22 mouse cellular contexts compared by ENCODE assay signal in genomic region chr10:43707011-43707410, GRCm38 (mm10).
DNase-seq lines count a peak whose midpoint lies in the region; ATAC-seq and TF ChIP-seq lines count a peak whose summit lies in the region.
"Had no signal": no experiment of that assay in that cellular context is flagged by ENCODE, and none has a peak within 500 bp of the region (broad histone marks: within the 10 kb centered on the region; RNA-seq: fewer than 3 reads in every experiment).

No protein-coding gene starts in this region.

- peak overlapping the region; percentile 56; the same call in 1 of the 2 replicates for H3K27ac ChIP-seq in kidney, embryonic 15.5 days
- H3K27ac ChIP-seq in spleen, adult 2 months (ENCODE audit: insufficient read depth, low read length), result peak overlapping the region; percentile 48
- H3K27ac ChIP-seq in limb, embryonic 10.5 days, result peak overlapping the region; percentile 44; the same call in 1 of the 2 replicates
- H3K27ac ChIP-seq: embryonic facial prominence, embryonic 12.5 days; embryonic facial prominence, embryonic 15.5 days; hindbrain, embryonic 12.5 days had no signal

- no peak for TF ChIP-seq CTCF in spleen, adult 2 months (IDR thresholded peaks at IDR 0.05; ENCODE audit: extremely low read depth, insufficient read depth, insufficient read length, insufficient replicate concordance)

- no peak overlapping the region for H3K4me2 ChIP-seq in kidney, embryonic 15.5 days
- H3K4me2 ChIP-seq: embryonic facial prominence, embryonic 12.5 days; embryonic facial prominence, embryonic 15.5 days; heart, embryonic 11.5 days; hindbrain, embryonic 12.5 days had no signal

- H3K27me3 ChIP-seq in kidney, embryonic 15.5 days, result no peaks in the 10 kb centered on the region
- no peaks in the 10 kb centered on the region for H3K27me3 ChIP-seq in spleen, adult 2 months (ENCODE audit: control insufficient read depth, insufficient read depth, low read length)
- no peaks in the 10 kb centered on the region for H3K27me3 ChIP-seq in limb, embryonic 10.5 days (ENCODE audit: low read depth, poor library complexity, severe bottlenecking)

- ATAC-seq in kidney, embryonic 15.5 days (replicated peaks; ENCODE audit: low FRiP score), result no peak
- ATAC-seq: forebrain, embryonic 14.5 days; forebrain, postnatal 0 days; hindbrain, embryonic 16.5 days had no signal

- no peak overlapping the region for H3K4me3 ChIP-seq in kidney, embryonic 15.5 days (replicated peaks)
- no peak overlapping the region for H3K4me3 ChIP-seq in spleen, adult 2 months (ENCODE audit: extremely low read depth, insufficient read depth, insufficient read length)
- no peak overlapping the region for H3K4me3 ChIP-seq in limb, embryonic 10.5 days
- H3K4me3 ChIP-seq: embryonic facial prominence, embryonic 12.5 days; embryonic facial prominence, embryonic 15.5 days; gastrocnemius, adult 2 months; hindbrain, embryonic 12.5 days had no signal

- DNase-seq in kidney, postnatal 36 days, result no peak
- no peak for DNase-seq in spleen, adult 2 months (ENCODE audit: low read depth in 1 of 2, low spot score in 2 of 2)
- no peak for DNase-seq in spleen, postnatal 4 days (ENCODE audit: low spot score in 2 of 2)
- DNase-seq in limb, embryonic 10.5 days (ENCODE audit: low spot score), result no peak
- DNase-seq in urinary bladder, postnatal 10 days (ENCODE audit: low spot score), result no peak
- DNase-seq: adrenal gland, adult 8-10 months; adrenal gland, postnatal 25 days; cerebellum, adult 11-12 months; cerebellum, adult 8-10 months; cerebellum, postnatal 10 days; cerebellum, postnatal 36 days; forebrain, postnatal 0 days; gastrocnemius, adult 2 months; gastrocnemius, postnatal 14 days; heart, adult 11 months had no signal

- H3K36me3 ChIP-seq in kidney, embryonic 15.5 days, result no peaks in the 10 kb centered on the region
- H3K36me3 ChIP-seq in spleen, adult 2 months (ENCODE audit: control insufficient read depth, insufficient read depth, low read length), result no peaks in the 10 kb centered on the region
- H3K36me3 ChIP-seq in limb, embryonic 10.5 days, result no peaks in the 10 kb centered on the region
- H3K36me3 ChIP-seq: embryonic facial prominence, embryonic 12.5 days; embryonic facial prominence, embryonic 15.5 days; hindbrain, embryonic 12.5 days had no signal

- TF ChIP-seq POLR2A in spleen, adult 2 months (IDR thresholded peaks at IDR 0.05; ENCODE audit: low read depth, low read length), result no peak

- H3K9me3 ChIP-seq in kidney, embryonic 15.5 days (replicated peaks), result no peaks in the 10 kb centered on the region
- no peaks in the 10 kb centered on the region for H3K9me3 ChIP-seq in limb, embryonic 10.5 days (replicated peaks)
- H3K9me3 ChIP-seq: embryonic facial prominence, embryonic 12.5 days; embryonic facial prominence, embryonic 15.5 days; hindbrain, embryonic 12.5 days had no signal

- H3K9ac ChIP-seq in kidney, embryonic 15.5 days, result no peak overlapping the region
- H3K9ac ChIP-seq: embryonic facial prominence, embryonic 12.5 days; embryonic facial prominence, embryonic 15.5 days; forebrain, postnatal 0 days; hindbrain, embryonic 12.5 days had no signal

- peaks cover 17% of the 10 kb centered on the region; the same call in 1 of the 2 replicates for H3K4me1 ChIP-seq in kidney, embryonic 15.5 days
- H3K4me1 ChIP-seq in spleen, adult 2 months (ENCODE audit: control insufficient read depth, insufficient read depth, insufficient read length), result peaks cover 36% of the 10 kb centered on the region; the same call in 1 of the 2 replicates
- H3K4me1 ChIP-seq in limb, embryonic 10.5 days, result peaks cover 30% of the 10 kb centered on the region
- H3K4me1 ChIP-seq: embryonic facial prominence, embryonic 12.5 days; embryonic facial prominence, embryonic 15.5 days had no signal

- WGBS in kidney, embryonic 15.5 days, result 86% methylated on average over 5 of the region's 5 CpGs
- WGBS in spleen, adult 2 months, result 91% methylated on average over 5 of the region's 5 CpGs
- WGBS in limb, embryonic 10.5 days, result 73% methylated on average over 5 of the region's 5 CpGs
